Mouse (Mus musculus) cortical plate, adult 2 months (tissue): ENCODE data around the gene Srgap1. TPM values are rescaled to one million over a fixed set of nuclear protein-coding genes. Genes with fewer than 3 reads are reported as not detected.

ENCODE experiments used
- H3K27ac ChIP-seq: fragments of 200-500 bp; 2 replicates; pipeline ENCODE4 v1.5.1; 2012; ENCODE audit warnings: low read length, control low read depth, inconsistent platforms; ENCODE audit not compliant: insufficient read depth
- H3K4me1 ChIP-seq: fragments of 200-500 bp; 2 replicates; pipeline ENCODE4 v1.6.1; 2011; ENCODE audit warnings: low read length; ENCODE audit not compliant: control insufficient read depth, insufficient read depth
- H3K4me3 ChIP-seq: fragments of 200-500 bp; 2 replicates; pipeline ENCODE4 v1.5.1; 2011; ENCODE audit warnings: mild to moderate bottlenecking, low read length, control low read depth; ENCODE audit not compliant: insufficient read depth
- CTCF ChIP-seq: fragments of 200-500 bp; IDR thresholded peaks from 2 replicates; pipeline ENCODE4 v1.5.1; 2011; ENCODE audit warnings: mild to moderate bottlenecking, control low read depth, low read length; ENCODE audit not compliant: insufficient read depth; ENCODE audit errors: extremely low read depth
- POLR2A ChIP-seq: fragments of 200-500 bp; IDR thresholded peaks from 2 replicates; pipeline ENCODE4 v1.6.1; 2011; ENCODE audit warnings: mild to moderate bottlenecking, low read length, control low read depth; ENCODE audit not compliant: insufficient read depth; ENCODE audit errors: extremely low read depth
- polyA plus RNA-seq: library from polyadenylated mRNA; depleted of rRNA; stranded (reverse); fragments of >200 nt; gene quantifications from 2 replicates; pipeline ENCODE4 v1.2.3, GENCODE M21; 2012

Gene Srgap1
- polyA plus RNA-seq, 1 experiment, result 8.4 TPM

- H3K4me3 ChIP-seq, result peak overlapping the region; percentile 55
- TF ChIP-seq POLR2A (no peak), CTCF (no peak)
- no peaks in the 10 kb centered on the region for H3K4me1 ChIP-seq
- H3K27ac ChIP-seq, result no peak overlapping the region
These were observed 608 bp downstream of the Srgap1 start for GRCm38 (mm10) chr10:122046511-122046903.

- Histone ChIP-seq H3K4me1 (no peaks in the 10 kb centered on the region), H3K4me3 (peak overlapping the region; percentile 55; the same call in 1 of the 2 replicates), H3K27ac (no peak overlapping the region)
- TF ChIP-seq CTCF (no peak), POLR2A (no peak)
These were observed 1.2 kb downstream of the Srgap1 start for GRCm38 (mm10) chr10:122045946-122046345.

- no peak for TF ChIP-seq CTCF
- TF ChIP-seq POLR2A, result no peak
- no peaks in the 10 kb centered on the region for H3K4me1 ChIP-seq
- H3K27ac ChIP-seq, result no peak overlapping the region
- H3K4me3 ChIP-seq, result no peak overlapping the region
These were observed 2.2 kb downstream of the Srgap1 start for GRCm38 (mm10) chr10:122044926-122045325.

GRCm38 (mm10) chr10:122040372-122040771 lies 6.7 kb downstream of the Srgap1 start:
- Histone ChIP-seq H3K4me1 (no peaks in the 10 kb centered on the region), H3K4me3 (no peak overlapping the region), H3K27ac (no peak overlapping the region)
- no peak for TF ChIP-seq POLR2A
- 0 out of 2 replicates have a peak, but pooled peaks have one; percentile 21 for TF ChIP-seq CTCF

GRCm38 (mm10) chr10:122039566-122039965 lies 7.5 kb downstream of the Srgap1 start:
- H3K4me3 ChIP-seq, result no peak overlapping the region
- TF ChIP-seq CTCF (no peak), POLR2A (no peak)
- no peaks in the 10 kb centered on the region for H3K4me1 ChIP-seq

GRCm38 (mm10) chr10:122038554-122038953 lies 8.6 kb downstream of the Srgap1 start:
- Histone ChIP-seq H3K4me3 (no peak overlapping the region), H3K27ac (no peak overlapping the region), H3K4me1 (no peaks in the 10 kb centered on the region)
- TF ChIP-seq POLR2A, result no peak
- no peak for TF ChIP-seq CTCF

More at GRCm38 (mm10) chr10:122039566-122039965, 7.5 kb downstream of the Srgap1 start:
- no peak overlapping the region for H3K27ac ChIP-seq

- Histone ChIP-seq H3K4me3 (no peak overlapping the region), H3K4me1 (no peaks in the 10 kb centered on the region), H3K27ac (no peak overlapping the region)
- no peak for TF ChIP-seq CTCF
- TF ChIP-seq POLR2A, result no peak
These were observed 13.8 kb downstream of the Srgap1 start for GRCm38 (mm10) chr10:122033271-122033670.

- TF ChIP-seq CTCF (no peak), POLR2A (no peak)
- H3K4me3 ChIP-seq, result no peak overlapping the region
- no peak overlapping the region for H3K27ac ChIP-seq
- no peaks in the 10 kb centered on the region for H3K4me1 ChIP-seq
These were observed 16.7 kb downstream of the Srgap1 start for GRCm38 (mm10) chr10:122030420-122030819.

GRCm38 (mm10) chr10:122029738-122030137 lies 17.4 kb downstream of the Srgap1 start:
- Histone ChIP-seq H3K4me1 (no peaks in the 10 kb centered on the region), H3K4me3 (no peak overlapping the region), H3K27ac (no peak overlapping the region)
- TF ChIP-seq POLR2A (no peak), CTCF (no peak)

GRCm38 (mm10) chr10:122025198-122025597 lies 21.9 kb downstream of the Srgap1 start:
- TF ChIP-seq CTCF (no peak), POLR2A (no peak)
- Histone ChIP-seq H3K4me3 (no peak overlapping the region), H3K4me1 (no peaks in the 10 kb centered on the region), H3K27ac (no peak overlapping the region)
